Mouse (Mus musculus): ENCODE measurements at regions not wholly inside any gene's neighbourhood (a gene's known extent, or its start where the extent isn't known, plus 50 kb on each side); places are given as distances from the start of the nearest gene placed in this dataset.

GRCm38 (mm10) chr4:105555941-105556340 lies 233.7 kb upstream of the Gm12728 start:
- in situ Hi-C loops (cut with MboI, MseI): no loop called here

DNA sequence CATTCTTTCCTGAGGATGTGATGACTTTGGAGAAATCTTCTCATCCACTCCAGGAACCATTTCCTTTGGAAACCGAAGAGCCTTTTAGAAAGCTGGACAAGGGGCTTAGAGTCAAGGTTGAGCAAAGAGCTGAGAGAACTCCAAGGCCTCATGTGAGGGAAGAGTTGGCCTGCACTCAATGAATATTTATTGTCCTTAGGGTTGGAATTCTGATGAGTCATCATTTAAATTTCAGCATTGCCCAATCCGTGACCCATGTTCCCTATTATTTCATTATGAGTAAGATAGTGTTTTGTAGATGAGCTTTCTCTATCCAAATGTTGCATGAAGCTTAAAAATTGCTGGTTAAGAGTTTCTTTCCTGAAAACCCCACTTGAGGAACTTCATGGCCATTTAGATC lies 232.3 kb upstream of the Gm12728 start:
- in situ Hi-C loops (cut with MboI, MseI): no loop called here

- in situ Hi-C loops (cut with MboI, MseI): no loop called here
Measured at GRCm38 (mm10) chr4:105560055-105560454, 229.6 kb upstream of the Gm12728 start.

DNA sequence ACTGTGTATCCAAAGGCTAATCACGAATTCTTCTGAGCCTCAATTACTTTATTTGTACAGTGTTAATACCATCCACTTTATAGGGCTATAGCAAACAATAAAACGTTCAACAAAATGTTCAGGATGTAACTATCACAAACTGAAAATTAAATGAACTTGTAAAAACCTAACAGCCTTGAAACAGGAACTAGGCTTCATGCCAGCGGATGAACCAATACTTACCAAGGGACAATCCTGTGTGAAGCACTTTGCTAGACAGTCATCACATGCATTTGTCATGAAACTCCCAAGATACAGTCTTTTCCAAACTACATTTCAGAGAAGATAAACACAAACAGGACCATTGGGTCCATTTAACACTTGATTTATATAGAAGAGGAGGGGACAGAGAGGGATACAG lies 228.9 kb upstream of the Gm12728 start:
- in situ Hi-C loops (cut with MboI, MseI): no loop called here

GRCm38 (mm10) chr4:105561611-105562010 lies 228.1 kb upstream of the Gm12728 start:
- in situ Hi-C loops (cut with MboI, MseI): no loop called here

DNA sequence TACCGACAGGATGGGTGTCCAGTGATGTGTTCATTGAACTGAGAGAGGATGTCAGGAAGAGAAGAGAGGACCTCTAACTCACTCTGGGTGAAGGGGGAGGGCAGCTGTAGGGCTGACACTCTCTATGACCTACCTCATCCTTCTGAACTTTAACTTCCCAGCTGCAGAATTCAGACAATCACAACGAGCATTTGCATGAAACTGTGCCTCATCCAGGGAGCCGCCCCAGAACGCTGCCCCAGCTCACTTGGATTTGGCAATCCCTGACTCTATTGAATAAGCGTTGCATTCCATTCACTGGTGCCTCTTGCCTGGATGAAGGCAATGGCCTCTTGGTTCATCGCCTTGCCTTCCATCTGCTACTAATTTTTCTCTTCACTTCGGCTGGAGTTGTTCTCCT lies 223.9 kb upstream of the Gm12728 start:
- in situ Hi-C loops (cut with MboI, MseI): no loop called here

- in situ Hi-C loops (cut with MboI, MseI): no loop called here
Measured at GRCm38 (mm10) chr4:105566513-105567457, 222.9 kb upstream of the Gm12728 start.

- in situ Hi-C loops (cut with MboI, MseI): no loop called here
Measured at GRCm38 (mm10) chr4:105569671-105570070, 220.0 kb upstream of the Gm12728 start.

GRCm38 (mm10) chr4:105575550-105575949 lies 214.1 kb upstream of the Gm12728 start:
- in situ Hi-C loops (cut with MboI, MseI): no loop called here

- in situ Hi-C loops (cut with MboI, MseI): loop anchor here (10.0 kb wide), 1 partner anchor 1736 kb away; no protein-coding TSS in a partner anchor
Measured at GRCm38 (mm10) chr4:105580987-105581386, 208.7 kb upstream of the Gm12728 start.

- in situ Hi-C loops (cut with MboI, MseI): loop anchor here (10.0 kb wide), 1 partner anchor 1740 kb away; no protein-coding TSS in a partner anchor
Measured at GRCm38 (mm10) chr4:105584329-105584925, 205.2 kb upstream of the Gm12728 start.

- in situ Hi-C loops (cut with MboI, MseI): no loop called here
Measured at GRCm38 (mm10) chr4:105603661-105604060, 186.0 kb upstream of the Gm12728 start.

- in situ Hi-C loops (cut with MboI, MseI): no loop called here
Measured at GRCm38 (mm10) chr4:105604607-105605006, 185.1 kb upstream of the Gm12728 start.

DNA sequence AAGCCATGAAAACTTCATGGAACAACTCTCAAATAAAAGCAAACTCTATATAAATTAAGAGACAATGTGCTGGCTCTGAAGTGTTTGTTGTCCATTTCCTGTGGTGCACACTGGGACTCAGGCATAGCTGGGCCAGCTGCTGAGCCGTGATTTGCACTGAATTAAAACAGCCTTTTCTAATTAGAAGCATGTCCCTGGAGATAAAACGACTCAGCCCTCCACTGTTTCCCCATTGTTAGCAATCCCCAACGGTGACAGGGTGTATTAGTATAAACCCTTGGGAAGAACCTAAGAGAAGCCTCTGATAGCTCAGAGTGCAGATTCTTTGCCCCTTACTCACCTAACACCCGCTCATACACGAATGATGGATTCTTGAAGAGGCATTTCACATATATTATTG lies 182.9 kb upstream of the Gm12728 start:
- in situ Hi-C loops (cut with MboI, MseI): no loop called here

GRCm38 (mm10) chr4:105610917-105611316 lies 178.8 kb upstream of the Gm12728 start:
- in situ Hi-C loops (cut with MboI, MseI): no loop called here

GRCm38 (mm10) chr4:105614390-105614789 lies 175.3 kb upstream of the Gm12728 start:
- in situ Hi-C loops (cut with MboI, MseI): no loop called here

- in situ Hi-C loops (cut with MboI, MseI): no loop called here
Measured at GRCm38 (mm10) chr4:105626371-105627320, 163.0 kb upstream of the Gm12728 start.

GRCm38 (mm10) chr4:105629581-105629980 lies 160.1 kb upstream of the Gm12728 start:
- in situ Hi-C loops (cut with MboI, MseI): no loop called here

GRCm38 (mm10) chr4:105630595-105631369 lies 158.9 kb upstream of the Gm12728 start:
- in situ Hi-C loops (cut with MboI, MseI): no loop called here

- in situ Hi-C loops (cut with MboI, MseI): no loop called here
Measured at GRCm38 (mm10) chr4:105632581-105633358, 156.9 kb upstream of the Gm12728 start.

All from T-helper 2 cell (primary cell).